Mouse (Mus musculus) left cerebral cortex, postnatal 36 days (tissue): ENCODE data around the gene Gpr55. TPM values are rescaled to one million over a fixed set of nuclear protein-coding genes. Genes with fewer than 3 reads are reported as not detected.

Experiments used
- DNase-seq, 2 experiments: peaks; one replicate each; pipeline ENCODE4 v3.0.0; 2021 to 2022; ENCODE audit warnings: low spot score in 2 of 2, mixed read lengths in 1 of 2
- intact Hi-C: fragments of 180-260 bp; cut with DNase I; formaldehyde crosslinking; loops from one replicate; pipeline ENCODE4 v1.15.1; 2025
- total RNA-seq, 2 experiments: library from RNA; stranded (reverse); gene quantifications; 2 replicates each; pipeline ENCODE4 v1.2.3; 2021

The Gpr55 gene
- total RNA-seq, 2 experiments from 2014 or later, result not detected

DNA sequence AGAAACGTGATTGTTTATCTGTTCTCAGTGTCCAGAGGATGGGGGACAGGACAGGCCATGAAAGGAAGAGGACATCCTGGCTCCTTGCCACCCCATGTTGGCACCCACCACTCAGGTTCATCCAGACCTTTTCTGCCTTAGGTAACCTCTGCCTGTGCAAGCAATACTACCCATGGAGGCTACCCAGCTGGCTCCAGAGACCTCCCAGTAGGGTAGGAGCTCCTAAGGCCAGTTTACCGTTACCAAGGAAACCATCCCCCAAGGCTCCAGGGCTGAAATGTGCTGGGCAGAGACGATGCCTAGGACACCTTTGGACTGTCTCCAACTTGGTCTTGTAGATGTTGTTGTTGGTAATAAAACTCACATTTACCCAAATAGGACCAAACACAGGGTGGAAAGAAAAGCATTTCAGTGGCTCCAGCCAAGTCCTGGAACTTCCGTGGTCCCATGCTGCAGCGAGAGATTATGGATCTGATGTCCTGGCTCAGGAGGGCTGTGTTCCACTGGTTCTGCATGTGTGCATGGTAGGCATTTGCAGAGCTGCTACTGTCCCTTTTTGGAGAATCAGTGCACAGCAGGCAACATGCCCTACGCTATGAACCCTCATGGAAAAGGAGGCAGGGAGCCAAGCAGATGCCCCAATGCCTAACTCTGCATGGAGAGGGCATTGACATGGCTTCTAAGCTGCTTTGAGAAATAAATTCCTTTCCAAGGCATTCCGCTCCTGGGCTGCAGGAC lies 38.5 kb downstream of the Gpr55 start:
- no peak for DNase-seq

DNA sequence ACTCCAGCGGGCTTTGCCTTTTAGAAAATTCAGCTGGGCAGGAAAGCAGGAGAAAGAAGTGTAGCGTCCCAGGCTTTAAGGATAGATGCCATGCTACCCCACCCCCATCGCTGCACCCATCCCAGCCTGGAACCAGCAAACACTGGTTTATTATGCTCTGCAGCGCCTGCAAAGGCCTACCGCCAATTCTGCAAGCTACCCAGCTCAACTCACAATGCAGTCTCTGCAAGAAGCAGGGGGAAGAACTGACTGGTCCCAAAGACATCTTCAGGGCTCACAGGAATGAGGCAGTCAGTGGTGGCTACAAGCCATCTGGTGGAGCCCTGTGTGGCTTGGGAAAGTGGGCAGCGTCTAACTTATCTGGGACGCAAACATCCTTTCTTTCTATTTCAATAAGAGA lies 39.1 kb downstream of the Gpr55 start:
- intact Hi-C loops, result no loop called here

More for the DNA sequence above, 38.5 kb downstream of the Gpr55 start:
- intact Hi-C loops, result no loop called here

DNA sequence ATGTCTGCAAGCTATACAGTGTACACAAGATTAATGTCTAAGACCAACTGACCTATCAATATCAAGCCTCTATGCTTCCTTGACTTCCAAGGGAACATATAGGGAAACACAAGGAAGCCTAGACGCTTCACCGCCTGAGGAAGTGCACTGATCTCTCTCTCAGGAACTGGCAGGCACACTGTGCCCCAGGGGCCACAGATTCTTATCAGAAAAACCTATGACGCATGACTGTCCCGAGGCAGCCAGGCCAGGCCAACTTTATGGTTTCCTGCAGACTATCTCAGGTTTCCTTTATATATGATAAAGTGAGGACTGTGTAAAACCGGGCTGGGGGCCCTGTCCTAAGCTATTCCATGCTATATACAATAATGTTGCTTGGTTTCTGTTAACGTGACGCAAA lies 41.2 kb downstream of the Gpr55 start:
- no peak for DNase-seq
- intact Hi-C loops, result no loop called here

More for the DNA sequence above, 39.1 kb downstream of the Gpr55 start:
- no peak for DNase-seq

DNA sequence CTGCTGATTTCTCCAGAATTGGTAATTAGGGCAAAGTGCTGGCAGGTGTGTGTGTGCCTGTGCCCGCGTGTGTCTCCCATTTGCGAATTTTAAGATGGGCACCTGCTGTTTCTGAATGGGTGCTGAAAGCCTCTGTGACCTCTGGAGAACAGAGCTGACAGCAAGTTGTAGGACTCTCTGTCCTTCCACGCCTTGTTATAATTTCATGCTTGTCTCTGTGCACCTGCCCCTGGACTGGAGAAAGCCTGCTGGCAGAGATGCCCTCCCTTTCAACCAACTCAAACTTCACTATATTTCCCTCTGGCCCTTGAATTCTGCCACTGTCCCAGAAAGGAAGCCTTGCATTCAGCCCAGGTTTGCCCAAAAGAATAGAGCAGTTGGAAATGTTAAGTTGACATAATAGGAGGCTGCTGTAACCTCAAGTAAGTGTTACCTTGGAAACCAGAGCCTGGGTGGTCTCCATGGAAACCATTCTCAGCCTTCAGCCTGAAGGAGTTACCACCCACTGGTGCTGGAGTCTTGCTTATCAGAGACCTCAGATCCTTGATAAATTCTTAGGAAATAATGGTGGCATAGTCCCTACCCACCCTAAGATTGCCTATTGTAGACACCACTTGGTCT lies 43.9 kb downstream of the Gpr55 start:
- intact Hi-C loops, result no loop called here
- peak; percentile 57 to 61 for DNase-seq

DNA sequence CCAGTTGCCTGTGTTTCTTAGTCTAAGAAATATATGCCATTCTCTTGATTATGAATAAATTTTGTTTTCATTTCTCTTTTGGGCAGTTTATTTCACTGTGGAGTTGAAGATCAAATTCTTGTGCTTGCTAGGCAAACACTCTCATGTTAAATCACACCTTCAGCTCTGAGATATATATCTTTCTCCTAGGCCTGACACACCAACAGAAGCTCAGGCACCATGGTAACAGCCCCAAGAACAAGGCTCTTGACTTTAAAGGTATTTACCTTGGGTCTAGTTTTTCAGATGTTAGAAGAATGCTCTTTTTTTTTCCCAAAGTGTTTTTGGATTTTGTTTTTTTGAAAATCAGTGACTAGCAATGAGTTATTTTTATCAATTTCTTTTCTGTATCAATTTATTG lies 44.9 kb downstream of the Gpr55 start:
- intact Hi-C loops, result no loop called here
- no peak for DNase-seq

DNA sequence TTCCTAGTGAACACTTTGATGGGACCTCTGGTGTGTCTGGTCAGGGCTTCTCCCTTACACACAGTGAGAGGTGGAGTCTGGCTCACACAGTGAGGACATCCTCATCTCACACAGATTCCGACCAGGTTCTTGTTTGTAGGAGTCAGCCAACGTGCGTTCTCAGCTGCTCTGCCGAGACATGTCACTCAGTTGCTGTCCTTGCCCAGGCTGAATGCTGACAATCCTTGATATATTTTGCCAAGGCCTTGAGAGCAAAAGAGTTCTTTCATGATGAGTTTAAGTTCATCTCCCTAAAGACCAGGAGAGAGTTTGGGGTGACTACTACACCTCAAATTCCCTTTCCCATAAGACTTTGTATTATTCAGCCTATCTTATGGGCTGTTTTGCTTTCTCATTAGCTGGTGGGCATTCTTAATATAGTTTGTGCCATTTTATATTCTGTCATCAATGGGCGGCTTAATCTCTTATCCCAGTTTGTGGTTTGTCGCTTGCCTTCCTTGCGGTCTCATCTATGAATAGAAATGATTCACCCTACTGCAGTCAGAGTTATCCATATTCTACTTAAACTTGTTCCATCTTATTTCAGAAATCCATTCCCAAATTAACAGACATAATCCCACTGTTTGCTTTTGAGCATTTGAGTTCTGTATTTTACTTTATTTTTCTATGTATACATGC lies 47.6 kb downstream of the Gpr55 start:
- DNase-seq, result no peak

DNA sequence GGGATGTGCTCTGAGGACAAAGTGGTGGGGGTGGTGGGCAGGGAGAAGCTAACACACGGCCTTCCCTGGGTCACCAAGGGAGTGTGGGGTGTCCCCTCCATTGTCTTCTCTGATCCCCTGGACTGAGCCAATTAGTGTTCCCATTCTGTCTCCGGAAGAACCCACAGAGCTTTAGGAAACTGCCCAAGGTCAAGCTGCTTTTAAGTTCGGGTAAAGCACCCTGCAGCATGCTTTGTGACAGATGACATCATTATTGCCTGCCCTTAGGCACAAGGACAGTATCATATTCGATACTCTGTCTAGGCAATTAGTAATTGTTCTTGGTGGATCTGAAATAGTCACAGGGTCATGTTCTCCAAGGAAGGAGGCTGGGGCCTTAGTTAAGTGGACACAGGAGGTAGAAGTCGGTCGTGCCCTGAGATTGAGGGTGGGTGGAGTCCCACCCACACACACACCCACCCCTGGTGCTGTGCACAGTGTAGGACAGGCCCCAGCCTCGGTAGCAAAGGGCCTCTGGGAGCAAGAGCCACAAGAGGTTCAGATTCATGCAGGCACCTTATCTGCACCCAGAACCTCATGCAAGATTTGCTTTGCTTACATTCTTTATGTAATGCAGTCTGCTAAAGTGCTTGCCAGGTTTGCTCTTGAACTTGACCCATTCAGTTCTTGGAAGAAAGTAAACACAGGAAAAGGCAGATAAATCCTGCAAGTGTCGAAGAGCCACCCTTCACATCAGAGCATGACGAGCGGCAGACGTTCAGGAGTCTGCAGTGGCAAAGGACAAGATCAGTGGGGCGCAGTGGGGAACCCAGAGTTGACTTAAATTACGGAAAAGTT lies 51.8 kb downstream of the Gpr55 start:
- intact Hi-C loops, result no loop called here
- peak in 1 of 2 experiments; percentile 7 for DNase-seq

More for the DNA sequence above, 47.6 kb downstream of the Gpr55 start:
- intact Hi-C loops, result no loop called here

DNA sequence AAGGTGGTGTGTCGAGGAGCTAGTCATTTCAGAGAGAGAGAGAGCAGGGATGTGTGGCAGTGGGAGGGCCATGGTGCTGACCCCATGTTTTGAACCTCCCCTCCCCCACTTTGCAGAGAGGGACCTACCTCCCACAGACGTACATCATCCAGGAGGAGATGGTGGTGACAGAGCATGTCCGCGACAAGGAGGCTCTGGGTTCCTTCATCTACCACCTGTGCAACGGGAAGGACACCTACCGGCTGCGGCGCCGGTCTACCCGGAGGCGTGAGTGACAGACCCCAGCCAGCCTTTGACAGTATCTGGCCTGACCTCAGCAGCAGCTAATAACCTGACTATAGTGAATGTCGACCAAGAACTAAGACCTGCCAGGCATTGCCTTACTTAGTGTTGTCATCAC lies 53.9 kb downstream of the Gpr55 start:
- intact Hi-C loops, result no loop called here

DNA sequence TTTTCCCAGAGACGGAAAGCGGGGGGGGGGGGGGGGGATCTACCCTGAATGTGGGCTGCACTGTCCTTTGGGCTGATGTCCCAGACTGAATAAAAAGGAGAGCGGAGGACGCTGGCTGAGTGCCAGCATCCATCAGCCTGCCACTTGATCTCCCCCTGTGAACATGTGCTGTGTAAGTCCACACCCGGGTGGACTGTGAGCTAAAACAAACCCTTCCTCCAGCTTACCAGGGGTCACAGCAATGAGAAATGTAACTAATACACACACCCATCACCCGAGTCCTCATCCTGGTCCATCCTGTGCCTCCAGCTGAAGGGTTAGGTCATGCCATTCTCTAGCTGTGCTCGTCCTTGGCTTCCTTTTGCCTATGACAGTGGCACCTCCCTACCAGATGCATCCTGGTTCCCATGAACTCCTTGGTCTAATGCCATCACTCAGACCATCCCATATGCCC lies 58.7 kb downstream of the Gpr55 start:
- intact Hi-C loops, result no loop called here
- peak in 1 of 2 experiments; percentile 23 for DNase-seq

More for the DNA sequence above, 53.9 kb downstream of the Gpr55 start:
- DNase-seq, result no peak

DNA sequence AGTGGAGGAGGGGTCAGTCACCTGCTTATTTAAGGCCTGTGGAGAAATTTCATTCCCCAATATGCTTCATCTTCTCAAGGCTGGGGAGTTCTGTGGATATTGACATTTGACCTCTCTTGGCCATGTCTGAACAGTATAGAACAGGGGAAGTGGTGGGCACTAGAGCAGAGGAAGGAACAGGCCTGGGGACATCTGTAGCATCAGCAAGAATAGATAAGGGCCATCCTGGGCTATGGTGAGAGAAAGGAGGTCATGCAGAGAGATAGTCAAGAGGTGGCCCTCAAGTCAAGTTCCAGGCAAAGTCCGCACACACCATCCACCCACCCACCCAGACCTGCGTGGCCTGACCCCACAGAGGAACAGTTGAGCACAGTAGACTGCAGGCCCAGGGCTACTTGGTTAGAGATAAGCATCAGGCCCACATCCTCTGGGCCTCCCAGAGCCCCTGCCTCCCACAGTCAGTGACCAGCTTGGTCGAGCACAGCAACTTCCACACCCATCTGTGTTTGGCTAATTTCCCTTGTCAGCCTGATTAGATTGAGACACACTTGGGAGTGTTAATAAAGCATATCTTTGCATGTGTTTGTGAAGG lies 59.2 kb downstream of the Gpr55 start:
- intact Hi-C loops, result no loop called here
- peak in 1 of 2 experiments; percentile 6 for DNase-seq

DNA sequence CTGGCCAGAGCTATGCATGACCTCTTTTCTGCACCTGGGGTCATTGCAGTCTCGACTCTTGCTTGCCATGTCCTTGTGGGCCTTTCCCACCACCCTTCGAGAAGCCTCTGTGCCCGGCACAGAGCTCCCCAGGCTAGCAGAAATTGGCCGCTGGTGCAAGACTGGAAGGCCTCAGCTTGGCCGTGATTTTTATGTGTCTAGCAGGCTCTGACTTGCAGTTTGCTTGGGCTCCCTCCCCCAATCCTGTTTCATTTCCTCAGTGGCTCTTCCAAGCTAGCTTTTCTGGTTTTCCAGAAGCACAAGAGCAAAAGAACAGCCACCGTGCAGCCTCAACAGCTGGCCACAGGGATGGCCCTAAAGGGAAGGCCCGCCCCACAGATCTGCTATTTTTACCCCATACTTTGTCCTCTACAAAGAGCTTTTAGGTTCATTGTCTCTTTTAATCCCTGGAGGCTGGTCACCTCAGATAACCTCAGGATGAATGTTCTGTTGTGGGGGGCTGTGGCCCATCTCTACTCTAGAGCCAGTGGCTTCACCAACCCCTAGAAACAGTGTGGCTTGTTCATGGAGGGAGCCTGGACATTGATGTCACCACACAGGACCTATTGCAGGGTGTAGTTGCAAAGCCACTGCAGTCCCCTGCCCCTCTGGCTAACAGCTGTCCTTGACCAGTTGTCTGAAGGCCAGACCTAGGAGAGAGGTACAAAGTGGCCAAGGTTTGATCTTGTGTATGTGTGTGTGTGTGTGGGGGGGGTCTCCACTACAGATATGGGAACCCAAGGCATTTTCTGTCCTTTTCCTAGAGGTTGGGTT lies 60.1 kb downstream of the Gpr55 start:
- DNase-seq, result peak in 1 of 2 experiments; percentile 12
- intact Hi-C loops, result no loop called here

DNA sequence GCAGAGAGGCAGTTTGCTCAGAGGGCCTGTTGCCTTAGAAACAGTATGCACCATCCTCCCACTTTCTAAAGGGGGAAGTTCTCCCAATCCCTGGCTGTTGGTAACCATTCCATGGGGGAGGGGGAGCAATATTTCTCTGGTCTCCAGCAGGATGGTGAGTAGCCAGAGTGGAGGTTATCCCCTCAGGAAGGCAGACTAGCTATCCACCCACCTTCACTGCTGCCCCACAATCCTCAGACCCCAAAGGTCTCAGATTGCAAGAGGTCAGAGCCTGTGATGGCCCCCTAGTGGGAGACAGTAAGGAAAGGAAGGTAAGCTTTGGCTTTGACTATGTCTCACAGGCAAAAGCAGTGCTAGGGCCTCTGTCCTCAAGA lies 61.4 kb downstream of the Gpr55 start:
- DNase-seq, result no peak
- intact Hi-C loops, result loop anchor here (5.0 kb wide), 1 partner anchor 47 kb away; no protein-coding TSS in a partner anchor

DNA sequence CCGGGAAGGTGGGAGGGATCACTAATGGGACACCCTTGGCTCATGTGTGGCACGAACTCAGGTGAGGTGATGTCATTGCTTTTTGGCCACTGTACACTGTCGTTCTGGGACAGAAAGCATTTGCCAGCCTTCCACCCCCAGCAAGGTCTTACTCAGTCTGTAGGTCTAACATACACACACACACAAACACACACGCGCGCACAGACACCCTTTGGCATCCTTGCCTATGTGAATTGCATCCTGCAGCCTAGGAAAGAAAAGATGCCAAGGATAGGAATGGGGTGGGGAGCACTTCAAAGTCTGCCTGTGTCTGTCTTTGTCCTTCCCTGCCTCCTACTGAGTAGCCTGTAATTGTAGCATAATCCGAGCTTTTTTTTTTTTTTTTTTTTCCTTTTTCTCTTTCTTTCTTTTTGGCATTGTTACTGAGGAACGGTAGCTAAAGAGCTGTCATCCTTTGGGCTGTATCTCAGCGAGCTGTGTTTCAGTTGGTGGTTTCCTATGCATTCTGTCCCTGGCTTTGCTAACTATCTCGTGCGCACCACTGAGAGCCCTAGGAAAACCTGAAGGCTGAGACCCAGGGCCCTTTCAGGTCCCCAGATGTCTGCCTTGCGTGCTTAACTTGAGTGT lies 61.9 kb downstream of the Gpr55 start:
- peak; percentile 48 to 63 for DNase-seq
- intact Hi-C loops, result loop anchor here (5.0 kb wide), 1 partner anchor 47 kb away; no protein-coding TSS in a partner anchor

DNA sequence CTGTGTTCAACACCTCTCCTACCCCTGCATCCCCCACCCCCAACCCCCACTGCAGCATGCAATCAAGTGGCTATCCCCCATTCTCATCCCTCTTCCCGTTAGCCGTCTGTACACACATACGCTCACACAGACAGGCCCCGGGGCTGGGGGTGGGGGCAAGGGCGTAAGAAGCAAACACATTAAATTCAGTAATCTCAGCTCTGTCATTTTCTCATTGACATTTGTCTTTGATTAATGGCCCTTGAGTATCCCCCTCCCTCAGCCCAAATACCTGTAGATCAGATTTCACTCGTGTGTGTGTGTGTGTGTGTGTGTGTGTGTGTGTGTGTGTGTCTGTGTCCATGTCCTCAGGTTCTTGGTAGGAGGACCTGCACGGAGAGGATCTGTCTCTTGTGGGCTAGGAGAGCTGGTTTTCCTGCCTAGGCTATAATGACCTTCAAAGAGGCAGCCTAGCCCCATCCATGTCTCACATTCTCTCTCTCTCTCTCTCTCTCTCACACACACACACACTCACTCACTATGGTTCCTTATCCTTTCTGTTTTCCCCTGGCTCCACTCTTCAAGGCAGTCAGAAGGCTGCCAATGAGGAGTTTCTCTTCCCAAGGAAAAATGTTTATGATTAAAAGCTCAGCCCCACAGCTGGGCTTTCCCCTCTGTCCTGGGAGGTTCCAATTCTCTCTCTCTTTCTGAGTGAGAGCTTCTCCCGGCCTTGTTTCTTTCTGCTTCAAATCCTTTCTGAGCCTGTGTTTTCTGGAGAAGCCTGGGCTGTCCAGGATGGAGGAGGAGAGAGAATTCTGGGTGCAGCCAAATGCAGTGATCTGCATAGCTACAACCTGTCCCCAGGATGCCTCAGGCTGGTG lies 62.7 kb downstream of the Gpr55 start:
- peak in 1 of 2 experiments; percentile 5 for DNase-seq

DNA sequence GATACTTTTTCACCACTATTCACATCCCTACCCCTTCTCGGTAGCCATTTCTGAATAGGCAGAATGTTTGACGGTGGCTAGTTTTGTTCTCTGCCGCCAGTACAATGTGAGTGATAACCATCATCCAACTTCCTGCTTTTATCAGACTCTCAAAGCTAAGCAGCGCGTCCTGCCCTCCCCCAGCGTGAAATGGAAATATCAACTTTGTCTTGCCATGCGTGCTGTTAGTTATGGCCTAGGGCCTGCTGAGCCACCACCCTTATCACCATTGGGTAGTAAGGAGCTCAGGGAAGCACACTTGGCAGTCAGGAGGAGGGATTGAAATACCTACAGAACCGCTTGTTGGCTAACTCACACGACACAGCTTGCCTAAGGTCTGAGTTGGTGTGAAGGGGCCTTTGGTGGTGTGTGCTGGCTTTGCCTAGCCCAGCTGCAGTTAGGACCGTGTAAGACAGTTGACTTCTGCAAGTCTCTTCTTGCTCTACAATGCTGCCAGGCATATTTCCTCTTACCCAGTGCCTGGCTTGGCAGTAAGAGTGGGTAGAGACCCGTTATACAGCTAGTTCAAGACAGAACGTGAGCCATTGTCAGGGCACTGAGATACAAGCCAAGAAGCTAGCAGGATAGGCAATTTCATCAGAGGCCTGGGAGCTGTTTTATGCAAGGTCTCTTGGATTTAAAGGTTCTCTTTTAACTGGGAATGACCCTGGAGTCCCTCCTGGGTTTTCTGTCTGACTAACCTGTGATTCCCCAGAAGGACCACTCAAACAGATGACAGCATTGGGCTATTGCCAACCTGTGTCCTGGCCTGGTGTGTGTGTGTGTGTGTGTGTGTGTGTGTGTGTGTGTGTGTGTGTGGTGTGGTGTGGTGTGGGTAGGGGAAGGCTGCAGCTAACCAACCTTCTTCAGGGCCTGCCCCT lies 63.8 kb downstream of the Gpr55 start:
- intact Hi-C loops, result loop anchor here (5.0 kb wide), 1 partner anchor 45 kb away; no protein-coding TSS in a partner anchor
- peak in 1 of 2 experiments; percentile 23 for DNase-seq

More for the DNA sequence above, 62.7 kb downstream of the Gpr55 start:
- intact Hi-C loops, result loop anchor here (5.0 kb wide), 1 partner anchor 46 kb away; no protein-coding TSS in a partner anchor

DNA sequence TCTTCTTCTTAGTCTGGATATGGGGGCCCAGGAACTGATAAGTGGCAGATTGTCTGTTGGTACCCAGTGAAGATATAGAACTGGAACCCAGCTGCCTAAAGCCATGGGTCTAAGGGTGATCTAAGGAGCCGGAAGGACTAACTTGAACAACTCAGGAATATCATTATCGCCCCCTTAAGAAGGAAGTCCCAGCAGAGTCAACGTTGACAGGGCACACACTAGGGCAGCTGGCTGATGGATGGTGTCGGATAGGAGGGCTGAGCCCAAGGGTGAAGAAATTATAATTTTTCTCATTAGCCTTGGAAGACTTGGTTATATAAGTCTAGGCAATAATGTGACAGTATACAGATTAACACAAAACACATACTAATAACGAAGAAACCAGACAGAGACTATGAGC lies 64.7 kb downstream of the Gpr55 start:
- no peak for DNase-seq
- intact Hi-C loops, result loop anchor here (5.0 kb wide), 1 partner anchor 44 kb away; no protein-coding TSS in a partner anchor
